ENCODE assay signal across 17 mouse cellular contexts in genomic region chr8:108903550-108903949, GRCm38 (mm10).
A peak's percentile ranks its signal among the peaks of the same experiment; 100 is the strongest.
DNase-seq lines count a peak whose midpoint lies in the region; ATAC-seq and TF ChIP-seq lines count a peak whose summit lies in the region.
"Had no signal": no experiment of that assay in that cellular context is flagged by ENCODE, and none has a peak within 500 bp of the region (broad histone marks: within the 10 kb centered on the region; RNA-seq: fewer than 3 reads in every experiment).

No protein-coding gene starts in this region.

- 39% methylated on average over 15 of the region's 15 CpGs for WGBS in lung, embryonic 14.5 days
- 49% methylated on average over 15 of the region's 15 CpGs for WGBS in midbrain, embryonic 13.5 days

- H3K9ac ChIP-seq in lung, embryonic 14.5 days, result no peak overlapping the region
- H3K9ac ChIP-seq in midbrain, embryonic 13.5 days (replicated peaks), result peak overlapping the region; percentile 50; the same call in 1 of the 2 replicates
- H3K9ac ChIP-seq: forebrain, embryonic 13.5 days; heart, embryonic 13.5 days; liver, embryonic 14.5 days; neural tube, embryonic 12.5 days had no signal

- ATAC-seq in lung, embryonic 14.5 days (ENCODE audit: insufficient read depth), result no peak
- ATAC-seq in midbrain, embryonic 13.5 days, result no peak
- no peak for ATAC-seq in CD4-positive, CD25-positive, alpha-beta regulatory T cell, adult 4 months
- ATAC-seq: forebrain, embryonic 13.5 days had no signal

- TF ChIP-seq CTCF in lung, embryonic 14.5 days (IDR thresholded peaks at IDR 0.05; ENCODE audit: low read depth), result no peak

- H3K4me3 ChIP-seq in lung, embryonic 14.5 days (ENCODE audit: low read depth, low read length), result no peak overlapping the region
- no peak overlapping the region for H3K4me3 ChIP-seq in midbrain, embryonic 13.5 days (replicated peaks)
- H3K4me3 ChIP-seq: forebrain, embryonic 13.5 days; heart, embryonic 13.5 days; neural tube, embryonic 12.5 days had no signal

- H3K4me1 ChIP-seq in lung, embryonic 14.5 days (ENCODE audit: insufficient read depth), result peaks cover 37% of the 10 kb centered on the region
- peaks cover 95% of the 10 kb centered on the region for H3K4me1 ChIP-seq in midbrain, embryonic 13.5 days (replicated peaks)

- no peaks in the 10 kb centered on the region for H3K36me3 ChIP-seq in lung, embryonic 14.5 days (ENCODE audit: insufficient read depth)
- H3K36me3 ChIP-seq in midbrain, embryonic 13.5 days, result no peaks in the 10 kb centered on the region
- H3K36me3 ChIP-seq: heart, embryonic 13.5 days; neural tube, embryonic 12.5 days had no signal

- peak; percentile 49 for DNase-seq in lung, embryonic 14.5 days
- DNase-seq in lung, adult 18-20 months, result no peak
- DNase-seq in urinary bladder, postnatal 14 days (ENCODE audit: low spot score), result peak; percentile 38
- no peak for DNase-seq in urinary bladder, postnatal 25 days (ENCODE audit: low spot score)
- DNase-seq in kidney, postnatal 25 days, result no peak
- DNase-seq: cerebellum, postnatal 10 days; heart, postnatal 36 days; kidney, adult 11 months; lung, postnatal 4 days; right cerebral cortex, postnatal 25 days had no signal

- no peak overlapping the region for H3K4me2 ChIP-seq in lung, embryonic 14.5 days
- H3K4me2 ChIP-seq in midbrain, embryonic 13.5 days (replicated peaks), result no peak overlapping the region
- H3K4me2 ChIP-seq: forebrain, embryonic 13.5 days; heart, embryonic 13.5 days; neural tube, embryonic 12.5 days had no signal

- H3K27me3 ChIP-seq in lung, embryonic 14.5 days (ENCODE audit: insufficient read depth, low read length), result no peaks in the 10 kb centered on the region
- H3K27me3 ChIP-seq in midbrain, embryonic 13.5 days, result 0 out of 2 replicates have a peak, but pooled peaks cover 10% of the 10 kb centered on the region
- H3K27me3 ChIP-seq: heart, embryonic 13.5 days; neural tube, embryonic 12.5 days had no signal

- H3K9me3 ChIP-seq in lung, embryonic 14.5 days (ENCODE audit: low read depth, low read length), result no peaks in the 10 kb centered on the region
- no peaks in the 10 kb centered on the region for H3K9me3 ChIP-seq in midbrain, embryonic 13.5 days
- H3K9me3 ChIP-seq: forebrain, embryonic 13.5 days; heart, embryonic 13.5 days; neural tube, embryonic 12.5 days had no signal

- no peak overlapping the region for H3K27ac ChIP-seq in lung, embryonic 14.5 days (ENCODE audit: low read depth)
- H3K27ac ChIP-seq in midbrain, embryonic 13.5 days, result peak overlapping the region; percentile 92
- H3K27ac ChIP-seq: forebrain, embryonic 13.5 days; heart, embryonic 13.5 days; kidney, postnatal 0 days; liver, embryonic 14.5 days; neural tube, embryonic 12.5 days had no signal

Comparison
In these comparisons a context has a peak if more than half of its experiments do, and no peak if none do; other contexts are left out.
1. DNase-seq: peak in lung, embryonic 14.5 days (single experiment) and urinary bladder, postnatal 14 days (single experiment); none in lung, adult 18-20 months (0 of 2), urinary bladder, postnatal 25 days (single experiment) and kidney, postnatal 25 days (0 of 2).